Mouse (Mus musculus) spleen, adult 2 months (tissue): ENCODE data around the gene Mylk. TPM values are rescaled to one million over a fixed set of nuclear protein-coding genes. Genes with fewer than 3 reads are reported as not detected.

Experiments used
- DNase-seq, 2 experiments: peaks; one replicate each; pipeline versions ENCODE4 v3.0.0 to v3.0.0-alpha.2; 2012 to 2021; ENCODE audit warnings: low spot score in 2 of 2, low read depth in 1 of 2
- H3K27ac ChIP-seq: fragments of 200-500 bp; 2 replicates; pipeline ENCODE4 v1.5.1; 2012; ENCODE audit warnings: low read length, inconsistent platforms; ENCODE audit not compliant: insufficient read depth
- H3K27me3 ChIP-seq: fragments of 200-500 bp; 2 replicates; pipeline ENCODE4 v1.6.1; 2012; ENCODE audit warnings: mild to moderate bottlenecking, moderate library complexity, low read length, inconsistent platforms; ENCODE audit not compliant: control insufficient read depth, insufficient read depth
- H3K36me3 ChIP-seq: fragments of 200-500 bp; 2 replicates; pipeline ENCODE4 v1.6.1; 2012; ENCODE audit warnings: mild to moderate bottlenecking, low read length, inconsistent platforms; ENCODE audit not compliant: control insufficient read depth, insufficient read depth
- H3K4me1 ChIP-seq: fragments of 200-500 bp; 2 replicates; pipeline ENCODE4 v1.6.1; 2011; ENCODE audit warnings: inconsistent platforms; ENCODE audit not compliant: control insufficient read depth, insufficient read depth, insufficient read length
- H3K4me3 ChIP-seq: fragments of 200-500 bp; 2 replicates; pipeline ENCODE4 v1.5.1; 2011; ENCODE audit warnings: mild to moderate bottlenecking, inconsistent platforms; ENCODE audit not compliant: insufficient read depth, insufficient read length; ENCODE audit errors: extremely low read depth
- CTCF ChIP-seq: fragments of 200-500 bp; IDR thresholded peaks from 2 replicates; pipeline ENCODE4 v1.5.1; 2011; ENCODE audit warnings: mild to moderate bottlenecking, inconsistent platforms; ENCODE audit not compliant: insufficient read depth, insufficient read length, insufficient replicate concordance; ENCODE audit errors: extremely low read depth
- POLR2A ChIP-seq: fragments of 200-500 bp; IDR thresholded peaks from 2 replicates; pipeline ENCODE4 v1.6.1; 2011; ENCODE audit warnings: low read depth, low read length, inconsistent platforms
- WGBS: fragments of 180-500 bp; shearing (Covaris S2); methylation state at CpG from one replicate; pipeline ENCODE4 v1.1.7; 2018; 5-methylcytosine and 5-hydroxymethylcytosine counted together
- polyA plus RNA-seq: library from polyadenylated mRNA; depleted of rRNA; stranded (reverse); fragments of >200 nt; gene quantifications from 2 replicates; pipeline ENCODE4 v1.2.3, GENCODE M21; 2012

Gene Mylk
- polyA plus RNA-seq, 1 experiment = 41.9 TPM

DNA sequence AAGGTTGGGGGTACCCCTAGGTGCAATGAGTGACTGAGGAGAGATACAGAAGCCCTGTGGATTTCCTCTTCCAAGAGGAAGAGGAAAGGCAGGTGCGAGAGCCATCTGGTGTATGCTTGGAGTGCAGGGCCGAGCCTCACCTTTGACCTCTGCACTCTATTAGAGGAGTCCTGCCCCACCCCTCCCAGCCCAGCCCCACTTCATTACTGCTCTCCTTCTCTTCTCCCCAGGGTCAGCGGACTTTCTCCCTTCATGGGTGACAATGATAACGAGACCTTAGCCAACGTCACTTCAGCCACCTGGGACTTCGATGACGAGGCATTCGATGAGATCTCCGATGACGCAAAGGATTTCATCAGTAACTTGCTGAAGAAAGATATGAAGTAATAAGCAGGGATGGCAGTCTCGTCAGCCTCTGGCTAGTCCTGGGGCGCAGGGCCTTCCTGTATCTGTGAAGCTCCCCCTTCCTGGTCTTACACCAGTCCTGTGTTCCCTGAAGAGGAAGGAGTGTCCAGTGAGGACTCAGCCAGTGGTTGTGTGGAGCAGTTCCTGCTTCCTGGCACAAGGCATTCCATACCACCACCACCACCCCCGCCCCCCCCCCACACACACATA is 241.3 kb downstream of the Mylk start:
- 92% methylated on average over 13 of the region's 13 CpGs for WGBS
- no peak for DNase-seq
- H3K27me3 ChIP-seq = no peaks in the 10 kb centered on the region
- no peak overlapping the region for H3K27ac ChIP-seq
- no peak for TF ChIP-seq CTCF
- no peak overlapping the region for H3K4me3 ChIP-seq
- H3K4me1 ChIP-seq = no peaks in the 10 kb centered on the region
- H3K36me3 ChIP-seq = no peaks in the 10 kb centered on the region

GRCm38 (mm10) chr16:34991365-34991764 is 246.4 kb downstream of the Mylk start:
- no peak for DNase-seq
- TF ChIP-seq POLR2A (no peak), CTCF (no peak)
- H3K4me3 ChIP-seq = no peak overlapping the region
- no peaks in the 10 kb centered on the region for H3K4me1 ChIP-seq
- no peaks in the 10 kb centered on the region for H3K27me3 ChIP-seq
- H3K27ac ChIP-seq = no peak overlapping the region
- no peaks in the 10 kb centered on the region for H3K36me3 ChIP-seq
- 82% methylated on average over 3 of the region's 3 CpGs for WGBS

DNA sequence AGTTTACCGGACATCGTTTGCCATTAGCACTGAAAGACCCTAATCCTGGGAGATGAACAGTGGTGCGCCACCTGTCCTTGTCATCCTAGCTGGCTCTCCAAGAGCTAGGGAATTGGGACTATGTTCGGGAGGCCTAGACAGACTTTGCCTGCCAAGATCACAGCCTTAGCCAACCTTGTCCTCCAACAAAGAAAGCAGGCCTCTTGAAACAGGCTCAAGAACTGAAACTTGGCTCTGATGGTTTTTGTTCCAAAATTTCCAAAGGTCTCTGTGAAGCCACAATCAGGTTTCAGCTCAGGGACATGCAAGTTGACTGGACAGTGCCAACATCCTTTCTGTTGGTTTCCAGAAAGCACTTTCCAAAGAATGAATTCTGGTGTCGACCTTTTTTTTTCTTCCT is 247.8 kb downstream of the Mylk start:
- Histone ChIP-seq H3K27ac (no peak overlapping the region), H3K36me3 (no peaks in the 10 kb centered on the region), H3K27me3 (no peaks in the 10 kb centered on the region), H3K4me1 (peaks cover 4% of the 10 kb centered on the region; the same call in 1 of the 2 replicates), H3K4me3 (no peak overlapping the region)
- 90% methylated on average over 5 of the region's 5 CpGs for WGBS
- no peak for TF ChIP-seq CTCF
- TF ChIP-seq POLR2A = no peak
- no peak for DNase-seq

DNA sequence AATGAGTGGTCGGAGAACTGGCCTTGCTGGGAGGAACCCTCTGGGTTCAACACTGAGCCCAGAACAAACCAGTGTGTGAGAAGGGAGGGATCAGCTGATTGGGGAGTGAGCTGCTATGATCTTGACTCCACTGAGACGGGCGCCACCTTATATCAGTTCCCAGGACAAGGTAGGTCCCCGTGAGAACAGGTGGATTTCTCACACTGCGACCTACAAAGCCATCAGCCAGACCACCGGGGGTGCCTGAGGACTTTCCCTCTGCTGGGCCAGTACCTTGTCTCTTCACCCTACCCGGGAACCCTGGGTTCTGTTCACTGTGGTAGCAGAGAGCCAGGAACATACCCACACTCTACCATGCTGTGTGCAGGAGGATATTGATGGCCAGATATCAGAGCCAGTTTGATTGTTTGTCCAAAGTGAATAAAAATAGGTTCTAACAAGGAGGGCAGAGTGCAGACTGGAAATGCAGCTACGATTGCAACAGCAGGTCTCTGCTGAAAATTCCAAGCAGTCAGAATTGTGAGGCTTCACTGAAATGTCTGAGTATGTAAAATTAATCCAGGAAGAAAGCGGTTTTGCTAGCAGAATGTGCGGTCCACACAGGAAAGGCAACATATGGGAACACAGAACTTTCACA is 248.8 kb downstream of the Mylk start:
- TF ChIP-seq CTCF = no peak
- TF ChIP-seq POLR2A = no peak
- Histone ChIP-seq H3K4me3 (no peak overlapping the region), H3K27ac (no peak overlapping the region), H3K36me3 (no peaks in the 10 kb centered on the region), H3K4me1 (peaks cover 4% of the 10 kb centered on the region; the same call in 1 of the 2 replicates), H3K27me3 (no peaks in the 10 kb centered on the region)
- DNase-seq = no peak
- 88% methylated on average over 10 of the region's 10 CpGs for WGBS

DNA sequence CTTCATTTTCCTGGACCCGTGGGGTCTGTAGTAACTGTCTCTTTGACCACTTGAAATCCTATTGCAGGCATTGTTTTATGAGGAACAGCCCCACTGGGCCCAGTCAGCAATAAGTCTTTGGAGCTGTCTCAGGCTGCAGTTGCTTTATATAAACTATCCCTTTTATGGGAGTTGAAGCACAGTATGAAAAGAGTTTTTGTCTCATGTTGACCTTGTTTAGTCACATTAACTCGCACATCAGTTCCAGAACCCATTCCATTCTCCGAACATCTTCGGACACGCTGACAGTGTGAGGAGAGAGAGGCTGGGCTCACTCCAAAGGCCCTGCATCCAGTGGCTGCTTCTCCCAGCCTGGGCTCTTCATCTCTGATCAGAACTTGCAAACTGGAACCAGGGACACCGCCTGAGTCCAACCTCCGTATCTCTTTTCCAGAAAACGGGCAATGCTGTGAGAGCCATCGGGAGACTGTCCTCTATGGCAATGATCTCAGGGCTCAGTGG is 249.7 kb downstream of the Mylk start:
- TF ChIP-seq POLR2A (no peak), CTCF (no peak)
- Histone ChIP-seq H3K27me3 (no peaks in the 10 kb centered on the region), H3K27ac (no peak overlapping the region), H3K36me3 (no peaks in the 10 kb centered on the region), H3K4me3 (no peak overlapping the region), H3K4me1 (peaks cover 4% of the 10 kb centered on the region; the same call in 1 of the 2 replicates)
- DNase-seq = no peak
- 93% methylated on average over 9 of the region's 9 CpGs for WGBS

DNA sequence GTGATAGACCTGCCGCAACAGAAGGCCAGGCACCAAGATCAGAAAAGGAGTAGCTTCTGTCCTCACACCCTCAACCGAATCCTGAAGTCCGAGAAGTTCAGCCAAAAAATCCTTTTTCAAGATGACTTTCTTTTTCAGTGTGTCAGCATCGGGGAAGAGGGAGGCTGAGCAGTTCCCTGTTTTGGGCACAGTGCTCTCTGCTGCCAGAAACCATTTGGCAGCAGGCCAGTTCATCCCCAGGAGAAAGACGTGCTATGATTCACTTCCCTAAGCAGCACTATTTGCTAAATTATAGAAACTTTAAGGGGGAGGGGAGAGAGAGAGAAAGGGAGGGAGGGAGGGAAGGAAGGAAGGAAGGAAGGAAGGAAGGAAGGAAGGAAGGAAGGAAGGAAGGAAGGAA is 251.1 kb downstream of the Mylk start:
- TF ChIP-seq CTCF = no peak
- no peak for TF ChIP-seq POLR2A
- Histone ChIP-seq H3K36me3 (no peaks in the 10 kb centered on the region), H3K27me3 (no peaks in the 10 kb centered on the region), H3K27ac (peak overlapping the region; percentile 1; the same call in 1 of the 2 replicates), H3K4me3 (no peak overlapping the region), H3K4me1 (peaks cover 4% of the 10 kb centered on the region; the same call in 1 of the 2 replicates)
- no peak for DNase-seq
- WGBS = 44% methylated on average over 5 of the region's 5 CpGs

DNA sequence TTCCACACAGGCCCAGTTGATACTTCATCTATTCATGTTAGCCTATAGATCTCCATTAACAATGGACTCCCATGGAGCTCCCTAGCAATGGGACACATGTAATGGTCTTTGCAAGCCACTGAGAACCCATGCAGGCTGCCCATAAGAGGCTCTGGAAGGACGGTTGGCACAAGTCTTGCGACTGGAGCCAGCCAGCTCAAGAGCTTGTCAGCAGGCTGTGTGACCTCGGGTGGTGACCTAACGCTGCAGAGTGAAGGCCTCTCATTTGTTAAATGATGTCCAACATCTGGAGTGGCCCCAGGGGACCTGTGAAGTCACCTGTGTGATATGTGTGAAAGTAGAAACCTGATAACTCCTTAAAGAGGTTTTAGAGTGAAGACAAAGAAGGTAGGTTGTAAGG is 252.0 kb downstream of the Mylk start:
- Histone ChIP-seq H3K4me3 (no peak overlapping the region), H3K27me3 (no peaks in the 10 kb centered on the region), H3K4me1 (peaks cover 4% of the 10 kb centered on the region; the same call in 1 of the 2 replicates), H3K27ac (no peak overlapping the region), H3K36me3 (no peaks in the 10 kb centered on the region)
- WGBS = 73% methylated on average over 4 of the region's 4 CpGs
- TF ChIP-seq CTCF (no peak), POLR2A (no peak)
- DNase-seq = no peak
